Mouse (Mus musculus): Measurements from ENCODE around the gene Neo1.

DNA sequence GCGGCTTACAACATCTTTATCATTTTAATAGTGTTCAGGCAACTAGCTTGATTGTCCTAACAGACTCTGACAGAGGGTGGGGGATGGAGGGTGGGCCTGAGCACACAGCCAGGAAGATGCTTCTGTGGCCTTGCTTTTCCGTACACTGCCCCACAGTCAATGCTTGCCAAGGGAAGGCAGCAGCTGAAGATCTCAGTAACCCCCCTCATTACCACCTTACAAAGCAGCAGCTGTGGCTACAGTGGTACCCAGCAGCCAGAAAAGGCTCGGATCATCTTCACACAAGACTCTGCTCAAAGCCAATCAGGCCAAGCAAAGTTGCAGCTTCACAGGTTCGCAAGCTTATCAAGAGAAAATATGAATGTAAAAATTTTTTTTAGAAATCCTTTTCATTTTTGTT, 37.6 kb upstream of the Neo1 start:
- TF ChIP-seq POLR2A (IDR thresholded peaks at IDR 0.05; ENCODE audit: extremely low read depth, insufficient read depth, low read length): no peak
- TF ChIP-seq CTCF (IDR thresholded peaks at IDR 0.05; ENCODE audit: low read depth, low read length): no peak

Data from liver, adult 2 months (tissue).